Mouse (Mus musculus): ENCODE data around the gene Art5.

- no peak for TF ChIP-seq CTCF (conservative IDR thresholded peaks at IDR 0.05; ENCODE audit: insufficient read depth, insufficient read length, low read depth, low read length)
- no peak for TF ChIP-seq POLR2A (IDR thresholded peaks at IDR 0.05; ENCODE audit: low read depth, low read length)
Measured at GRCm38 (mm10) chr7:102116579-102117331, 7.5 kb upstream of the Art5 start, which contains the start of gene Chrna10.

Data from kidney, adult 2 months (tissue).